Mouse (Mus musculus): ENCODE data around the gene Tsc22d3. TPM values are rescaled to one million over a fixed set of nuclear protein-coding genes. Genes with fewer than 3 reads are reported as not detected.
A peak's percentile ranks its signal among the peaks of the same experiment; 100 is the strongest.

Gene Tsc22d3
- total and polyA plus RNA-seq, 3 experiments = 8.4 to 32.8 (median 15.2) TPM

DNA sequence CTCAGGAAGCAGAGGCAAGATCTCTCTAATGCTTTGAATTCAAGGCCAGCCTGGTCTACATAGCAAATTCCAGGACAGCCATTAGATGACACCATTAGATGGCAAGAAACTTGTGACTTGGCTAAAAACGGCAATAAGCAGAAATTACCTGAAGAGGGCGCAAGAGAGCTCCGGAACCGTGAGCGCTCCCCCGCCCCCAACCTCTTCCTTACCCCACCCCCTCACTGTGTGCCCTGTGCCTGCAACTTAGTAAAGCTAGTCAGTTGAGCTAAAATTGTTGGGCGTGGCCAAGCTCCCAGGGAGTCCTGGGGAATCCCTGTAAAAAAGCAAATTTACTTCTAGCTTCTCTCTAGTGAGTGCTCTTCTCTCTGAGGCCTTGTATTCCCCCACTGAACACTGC, 96.6 kb downstream of the Tsc22d3 start:
- in situ Hi-C loops (cut with MboI; ENCODE audit: low pct_ligation_motif_present, low pct_unique_long_range_greater_than_20kb, low sequenced_read_pairs) = no loop called here
- Histone ChIP-seq H3K9ac (ENCODE audit: insufficient read depth, low read depth) (no peak overlapping the region), H3K4me2 (ENCODE audit: insufficient read depth, low read depth, poor library complexity, severe bottlenecking) (no peak overlapping the region), H3K27ac (ENCODE audit: insufficient read depth, low read depth) (no peak overlapping the region), H3K4me1 (ENCODE audit: control insufficient read depth in 1 of 2, insufficient read depth in 2 of 2) (peaks cover 22 to 50% of the 10 kb centered on the region in 2 experiments), H3K27me3 (replicated peaks) (no peaks in the 10 kb centered on the region), H3K36me3 (replicated peaks in 1 of 2; ENCODE audit: control insufficient read depth in 1 of 2, insufficient read depth in 1 of 2, low read length in 1 of 2) (no peaks in the 10 kb centered on the region), H3K4me3 (replicated peaks in 1 of 3; ENCODE audit: low read depth in 2 of 3, low read length in 2 of 3, poor library complexity in 1 of 3) (no peak overlapping the region), H3K9me3 (replicated peaks; ENCODE audit: low read length) (no peaks in the 10 kb centered on the region), H3K79me2 (replicated peaks; ENCODE audit: control insufficient read depth, extremely low read depth, insufficient read depth, poor library complexity, severe bottlenecking) (no peaks in the 10 kb centered on the region)
- peak; percentile 85 for DNase-seq (ENCODE audit: extremely low read depth)
- dilution Hi-C loops (cut with MboI; ENCODE audit: extremely low pct_ligation_motif_present, extremely low pct_unique_long_range_greater_than_20kb, low sequenced_read_pairs) = no loop called here
- TF ChIP-seq MAFK (IDR thresholded peaks at IDR 0.05; ENCODE audit: insufficient replicate concordance, low read length) (no peak), TCF12 (IDR thresholded peaks at IDR 0.05; ENCODE audit: low read depth, low read length) (no peak), MEF2A (IDR thresholded peaks at IDR 0.05; ENCODE audit: borderline replicate concordance, low read depth, low read length) (no peak; the same call in 1 of the 2 replicates), EP300 (IDR thresholded peaks at IDR 0.05; ENCODE audit: low read length) (no peak), CHD2 (IDR thresholded peaks at IDR 0.05; ENCODE audit: low read length) (peak; percentile 94), PAX5 (IDR thresholded peaks at IDR 0.05; ENCODE audit: low read length) (no peak), UBTF (IDR thresholded peaks at IDR 0.05; ENCODE audit: low read depth, low read length) (no peak), NRF1 (IDR thresholded peaks at IDR 0.05; ENCODE audit: low read depth, low read length) (no peak), SMC3 (IDR thresholded peaks at IDR 0.05; ENCODE audit: low read depth, low read length) (peak; percentile 63), ZKSCAN1 (IDR thresholded peaks at IDR 0.05; ENCODE audit: borderline replicate concordance, low read depth, low read length) (no peak), CTCF (conservative IDR thresholded peaks at IDR 0.05 in 1 of 2, IDR thresholded peaks at IDR 0.05 in 1 of 2; ENCODE audit: low read depth in 2 of 2, low read length in 2 of 2) (peak in 1 of 2 experiments; percentile 87; a peak in 2 of 4 replicates), JUN (IDR thresholded peaks at IDR 0.05; ENCODE audit: insufficient read depth, low read depth, low read length) (no peak), ETS1 (conservative IDR thresholded peaks at IDR 0.05; ENCODE audit: low read depth, low read length) (peak; percentile 58), RAD21 (IDR thresholded peaks at IDR 0.05; ENCODE audit: low read depth, low read length) (peak; percentile 66), MXI1 (IDR thresholded peaks at IDR 0.05; ENCODE audit: low read depth, low read length) (no peak), HCFC1 (IDR thresholded peaks at IDR 0.05; ENCODE audit: low read depth, low read length) (no peak), BHLHE40 (IDR thresholded peaks at IDR 0.05; ENCODE audit: low read depth, low read length) (peak; percentile 28; the same call in 1 of the 2 replicates), POLR2A (IDR thresholded peaks at IDR 0.05; ENCODE audit: low read depth, low read length) (no peak), TBP (conservative IDR thresholded peaks at IDR 0.05; ENCODE audit: low read depth, low read length) (no peak), GABPA (IDR thresholded peaks at IDR 0.05; ENCODE audit: insufficient replicate concordance, low read depth, low read length) (no peak), SIN3A (IDR thresholded peaks at IDR 0.05; ENCODE audit: low read length) (peak; percentile 50; the same call in 1 of the 2 replicates), USF2 (conservative IDR thresholded peaks at IDR 0.05; ENCODE audit: low read depth, low read length) (no peak), ELF1 (IDR thresholded peaks at IDR 0.05; ENCODE audit: low read depth, low read length) (no peak), IRF4 (IDR thresholded peaks at IDR 0.05; ENCODE audit: low read depth, low read length) (0 out of 2 replicates have a peak, but pooled peaks have one; percentile 8), ZNF384 (IDR thresholded peaks at IDR 0.05; ENCODE audit: low read depth, low read length) (peak; percentile 9; the same call in 1 of the 2 replicates), CHD1 (IDR thresholded peaks at IDR 0.05; ENCODE audit: low read depth, low read length) (no peak), E2F4 (IDR thresholded peaks at IDR 0.05; ENCODE audit: insufficient replicate concordance, low read depth, low read length) (no peak), NELFE (IDR thresholded peaks at IDR 0.05; ENCODE audit: low read depth, low read length) (no peak), MYC (IDR thresholded peaks at IDR 0.05; ENCODE audit: low read depth, low read length) (no peak), KAT2A (IDR thresholded peaks at IDR 0.05; ENCODE audit: insufficient replicate concordance, low read length) (no peak), RCOR1 (conservative IDR thresholded peaks at IDR 0.05; ENCODE audit: low read depth, low read length) (no peak), ZC3H11A (IDR thresholded peaks at IDR 0.05; ENCODE audit: low read depth, low read length) (peak; percentile 31; the same call in 1 of the 2 replicates), MAX (IDR thresholded peaks at IDR 0.05; ENCODE audit: low read length) (no peak), JUND (conservative IDR thresholded peaks at IDR 0.05; ENCODE audit: low read depth, low read length) (no peak), MAZ (IDR thresholded peaks at IDR 0.05; ENCODE audit: low read depth, low read length) (peak; percentile 75), POLR2AphosphoS2 (IDR thresholded peaks at IDR 0.05; ENCODE audit: low read depth, low read length) (no peak), USF1 (IDR thresholded peaks at IDR 0.05; ENCODE audit: low read depth, low read length) (no peak)

All from CH12.LX (cell line).